Mouse (Mus musculus) MEL (cell line): ENCODE data around the gene Zfp771. TPM values are rescaled to one million over a fixed set of nuclear protein-coding genes. Genes with fewer than 3 reads are reported as not detected.
A peak's percentile ranks its signal among the peaks of the same experiment; 100 is the strongest.

ENCODE experiments used
- DNase-seq: peaks from one replicate; pipeline ENCODE4 v3.0.0; 2011; ENCODE audit warnings: low read depth, low spot score
- H3K27ac ChIP-seq: 2 replicates; pipeline ENCODE4 v1.5.1; 2012; ENCODE audit warnings: low read depth, mild to moderate bottlenecking, control low read depth, low read length, moderate library complexity; ENCODE audit not compliant: control insufficient read depth
- H3K27me3 ChIP-seq, 2 experiments: fragments of 150-350 bp in 1 of 2; sonication (generic) in 1 of 2; 2 replicates each; pipeline ENCODE4 v1.6.1; 2012; ENCODE audit warnings: low read length in 2 of 2, mild to moderate bottlenecking in 2 of 2, improper control_type of control experiment in 1 of 2, moderate library complexity in 1 of 2; ENCODE audit not compliant: insufficient read depth in 2 of 2, control insufficient read depth in 1 of 2
- H3K36me3 ChIP-seq, 2 experiments: 2 replicates each; pipeline ENCODE4 v1.6.1; 2012 to 2014; ENCODE audit warnings: low read length in 2 of 2, improper control_type of control experiment in 1 of 2, inconsistent platforms in 1 of 2, mild to moderate bottlenecking in 1 of 2; ENCODE audit not compliant: insufficient read depth in 2 of 2, control insufficient read depth in 1 of 2
- H3K4me1 ChIP-seq, 2 experiments: fragments of 150-350 bp in 1 of 2; sonication (generic) in 1 of 2; 2 replicates each; pipeline ENCODE4 v1.6.1; 2012; ENCODE audit warnings: low read length in 2 of 2, improper control_type of control experiment in 1 of 2, mild to moderate bottlenecking in 1 of 2; ENCODE audit not compliant: insufficient read depth in 2 of 2, control insufficient read depth in 1 of 2
- H3K4me3 ChIP-seq, 2 experiments: fragments of 150-350 bp in 1 of 2; sonication (generic) in 1 of 2; 2 replicates each; pipeline ENCODE4 v1.5.1; 2012; ENCODE audit warnings: low read depth in 2 of 2, low read length in 2 of 2, mild to moderate bottlenecking in 2 of 2, moderate library complexity in 2 of 2, control low read depth in 1 of 2, improper control_type of control experiment in 1 of 2; ENCODE audit not compliant: control insufficient read depth in 1 of 2, insufficient read depth in 1 of 2
- H3K79me2 ChIP-seq: 2 replicates; pipeline ENCODE4 v1.6.1; 2012; ENCODE audit warnings: mild to moderate bottlenecking, low read length, moderate library complexity; ENCODE audit not compliant: control insufficient read depth, poor library complexity, insufficient read depth
- H3K9ac ChIP-seq: 2 replicates; pipeline ENCODE4 v1.6.1; 2012; ENCODE audit warnings: low read depth, mild to moderate bottlenecking, control low read depth, low read length, moderate library complexity; ENCODE audit not compliant: control insufficient read depth, poor library complexity, severe bottlenecking
- H3K9me3 ChIP-seq: fragments of 150-350 bp; sonication (generic); replicated peaks from 2 replicates; pipeline ENCODE4 v1.6.1; 2012; ENCODE audit warnings: mild to moderate bottlenecking, low read length, improper control_type of control experiment, moderate library complexity; ENCODE audit not compliant: insufficient read depth
- CHD1 ChIP-seq: IDR thresholded peaks from 2 replicates; pipeline ENCODE4 v1.6.1; 2012; ENCODE audit warnings: low read depth, mild to moderate bottlenecking, inconsistent platforms, low read length, improper control_type of control experiment
- CTCF ChIP-seq, 3 experiments: IDR thresholded peaks in 2 of 3; conservative IDR thresholded peaks in 1 of 3; 2 replicates each; pipeline ENCODE4 v1.5.1; 2011 to 2012; ENCODE audit warnings: low read length in 3 of 3, low read depth in 2 of 3, mild to moderate bottlenecking in 2 of 3, improper control_type of control experiment in 1 of 3, inconsistent platforms in 1 of 3, mixed read lengths in 1 of 3, moderate library complexity in 1 of 3; ENCODE audit not compliant: control insufficient read depth in 1 of 3, insufficient read depth in 1 of 3, poor library complexity in 1 of 3, severe bottlenecking in 1 of 3
- E2F4 ChIP-seq: IDR thresholded peaks from 2 replicates; pipeline ENCODE4 v1.6.1; 2011; ENCODE audit warnings: low read depth, low read length, improper control_type of control experiment, borderline replicate concordance
- ELF1 ChIP-seq: IDR thresholded peaks from 2 replicates; pipeline ENCODE4 v1.6.1; 2014; ENCODE audit warnings: low read depth, mild to moderate bottlenecking, inconsistent platforms, low read length, improper control_type of control experiment, moderate library complexity
- EP300 ChIP-seq, 2 experiments: IDR thresholded peaks; 2 replicates each; pipeline ENCODE4 v1.6.1; 2011; ENCODE audit warnings: improper control_type of control experiment in 2 of 2, low read length in 2 of 2, low read depth in 1 of 2, mild to moderate bottlenecking in 1 of 2
- ETS1 ChIP-seq: IDR thresholded peaks from 2 replicates; pipeline ENCODE4 v1.6.1; 2012; ENCODE audit warnings: low read depth, mild to moderate bottlenecking, inconsistent platforms, low read length, improper control_type of control experiment, moderate library complexity
- HCFC1 ChIP-seq: IDR thresholded peaks from 2 replicates; pipeline ENCODE4 v1.6.1; 2012; ENCODE audit warnings: low read depth, mild to moderate bottlenecking, inconsistent platforms, low read length, improper control_type of control experiment, moderate library complexity
- JUND ChIP-seq: IDR thresholded peaks from 2 replicates; pipeline ENCODE4 v1.6.1; 2011; ENCODE audit warnings: low read depth, mild to moderate bottlenecking, improper control_type of control experiment, low read length
- KAT2A ChIP-seq: conservative IDR thresholded peaks from 2 replicates; pipeline ENCODE4 v1.6.1; 2012; ENCODE audit warnings: low read depth, low read length, improper control_type of control experiment, inconsistent platforms
- MAFK ChIP-seq: IDR thresholded peaks from 2 replicates; pipeline ENCODE4 v1.6.1; 2011; ENCODE audit warnings: low read depth, mild to moderate bottlenecking, low read length, improper control_type of control experiment, borderline replicate concordance
- MAX ChIP-seq: IDR thresholded peaks from 2 replicates; pipeline ENCODE4 v1.6.1; 2011; ENCODE audit warnings: low read length, improper control_type of control experiment
- MXI1 ChIP-seq: IDR thresholded peaks from 2 replicates; pipeline ENCODE4 v1.6.1; 2011; ENCODE audit warnings: mild to moderate bottlenecking, low read depth, low read length, improper control_type of control experiment
- MYC ChIP-seq: IDR thresholded peaks from 2 replicates; pipeline ENCODE4 v1.6.1; 2011; ENCODE audit warnings: low read depth, mild to moderate bottlenecking, low read length, improper control_type of control experiment, moderate library complexity
- NELFE ChIP-seq: IDR thresholded peaks from 2 replicates; pipeline ENCODE4 v1.6.1; 2011; ENCODE audit warnings: low read depth, low read length, improper control_type of control experiment
- NRF1 ChIP-seq: IDR thresholded peaks from 2 replicates; pipeline ENCODE4 v1.6.1; 2014; ENCODE audit warnings: low read depth, mild to moderate bottlenecking, inconsistent platforms, low read length, improper control_type of control experiment, moderate library complexity; ENCODE audit not compliant: poor library complexity, insufficient read depth, severe bottlenecking
- POLR2A ChIP-seq, 2 experiments: IDR thresholded peaks; 2 replicates each; pipeline ENCODE4 v1.6.1; 2011 to 2012; ENCODE audit warnings: low read length in 2 of 2, mild to moderate bottlenecking in 2 of 2, control low read depth in 1 of 2, improper control_type of control experiment in 1 of 2, low read depth in 1 of 2, moderate library complexity in 1 of 2; ENCODE audit not compliant: control insufficient read depth in 1 of 2, insufficient read depth in 1 of 2, poor library complexity in 1 of 2
- RAD21 ChIP-seq: IDR thresholded peaks from 2 replicates; pipeline ENCODE4 v1.6.1; 2011; ENCODE audit warnings: mild to moderate bottlenecking, low read depth, low read length, improper control_type of control experiment
- RCOR1 ChIP-seq: IDR thresholded peaks from 2 replicates; pipeline ENCODE4 v1.6.1; 2012; ENCODE audit warnings: low read depth, mild to moderate bottlenecking, inconsistent platforms, low read length, improper control_type of control experiment
- SIN3A ChIP-seq: IDR thresholded peaks from 2 replicates; pipeline ENCODE4 v1.6.1; 2012; ENCODE audit warnings: low read length, improper control_type of control experiment, inconsistent platforms
- SMC3 ChIP-seq: IDR thresholded peaks from 2 replicates; pipeline ENCODE4 v1.6.1; 2011; ENCODE audit warnings: low read depth, low read length, improper control_type of control experiment
- TCF12 ChIP-seq: IDR thresholded peaks from 2 replicates; pipeline ENCODE4 v1.6.1; 2014; ENCODE audit warnings: low read depth, mild to moderate bottlenecking, inconsistent platforms, low read length, improper control_type of control experiment, moderate library complexity
- USF1 ChIP-seq: IDR thresholded peaks from 2 replicates; pipeline ENCODE4 v1.6.1; 2014; ENCODE audit warnings: low read depth, mild to moderate bottlenecking, inconsistent platforms, low read length, improper control_type of control experiment, moderate library complexity
- USF2 ChIP-seq, 2 experiments: IDR thresholded peaks; 2 replicates each; pipeline ENCODE4 v1.6.1; 2011 to 2012; ENCODE audit warnings: improper control_type of control experiment in 2 of 2, low read length in 2 of 2, borderline replicate concordance in 1 of 2, inconsistent platforms in 1 of 2, low read depth in 1 of 2, mild to moderate bottlenecking in 1 of 2; ENCODE audit not compliant: insufficient read depth in 1 of 2
- ZC3H11A ChIP-seq: IDR thresholded peaks from 2 replicates; pipeline ENCODE4 v1.6.1; 2012; ENCODE audit warnings: low read depth, mild to moderate bottlenecking, inconsistent platforms, low read length, improper control_type of control experiment
- polyA plus RNA-seq, 2 experiments: library from polyadenylated mRNA; stranded (reverse) in 1 of 2; unstranded in 1 of 2; fragments of >175 nt in 1 of 2; fragments of >200 nt in 1 of 2; gene quantifications; 2 replicates each; pipeline versions ENCODE4 v1.2.1 to v1.2.4; 2012; ENCODE audit warnings: low replicate concordance in 2 of 2, low read depth in 1 of 2; ENCODE audit not compliant: insufficient read length in 2 of 2, insufficient read depth in 1 of 2, missing spikeins in 1 of 2
- total RNA-seq: library from RNA; depleted of rRNA; stranded (reverse); fragments of 300-350 nt; gene quantifications from 2 replicates; pipeline ENCODE4 v1.2.3, GENCODE M21; 2012

The Zfp771 gene
- total and polyA plus RNA-seq, 3 experiments: 33.4 to 58.3 TPM; not detected in 1

GRCm38 (mm10) chr7:127278311-127278710, 34.2 kb downstream of the Zfp771 start:
- Histone ChIP-seq H3K9me3 (no peaks in the 10 kb centered on the region), H3K36me3 (peaks cover 0 to 18% of the 10 kb centered on the region in 2 experiments; a peak in 2 of 4 replicates), H3K4me1 (peaks cover 12 to 19% of the 10 kb centered on the region in 2 experiments), H3K27ac (no peak overlapping the region), H3K9ac (peak overlapping the region; percentile 52), H3K27me3 (no peaks in the 10 kb centered on the region), H3K4me3 (peak overlapping the region; percentile 9 to 32; a peak in 3 of 4 replicates), H3K79me2 (peaks cover 7% of the 10 kb centered on the region)
- peak; percentile 86 for DNase-seq
- TF ChIP-seq ZC3H11A: peak; percentile 46
- peak; percentile 25; the same call in 1 of the 2 replicates for TF ChIP-seq TCF12
- peak; percentile 77 for TF ChIP-seq SIN3A
- TF ChIP-seq MAX: peak; percentile 79
- TF ChIP-seq NRF1: no peak
- no peak for TF ChIP-seq CHD1
- peak; percentile 67 for TF ChIP-seq SMC3
- 0 out of 4 replicates have a peak, but pooled peaks of 1 of the 2 experiments have one; percentile 24 for TF ChIP-seq POLR2A (IDR thresholded peaks at IDR 0.05; ENCODE audit: control insufficient read depth in 1 of 2, insufficient read depth in 1 of 2, low read depth in 1 of 2, low read length in 2 of 2, poor library complexity in 1 of 2)
- TF ChIP-seq MXI1: peak; percentile 93
- peak; percentile 32; the same call in 1 of the 2 replicates for TF ChIP-seq NELFE
- TF ChIP-seq RCOR1: 0 out of 2 replicates have a peak, but pooled peaks have one; percentile 21
- TF ChIP-seq USF1: peak; percentile 68
- TF ChIP-seq ELF1: peak; percentile 75
- TF ChIP-seq ETS1: peak; percentile 40; the same call in 1 of the 2 replicates
- TF ChIP-seq EP300 (IDR thresholded peaks at IDR 0.05; ENCODE audit: low read depth in 1 of 2, low read length in 2 of 2): no peak
- TF ChIP-seq MYC: peak; percentile 96
- TF ChIP-seq RAD21: peak; percentile 64
- peak; percentile 61 for TF ChIP-seq HCFC1
- TF ChIP-seq CTCF (IDR thresholded peaks at IDR 0.05 in 2 of 3, conservative IDR thresholded peaks at IDR 0.05 in 1 of 3; ENCODE audit: control insufficient read depth in 1 of 3, insufficient read depth in 1 of 3, low read depth in 2 of 3, low read length in 3 of 3, poor library complexity in 1 of 3, severe bottlenecking in 1 of 3): peak; percentile 70 to 87 (median 81)
- TF ChIP-seq MAFK: no peak

GRCm38 (mm10) chr7:127280092-127280491, 36.0 kb downstream of the Zfp771 start:
- H3K9me3 ChIP-seq: no peaks in the 10 kb centered on the region
- TF ChIP-seq E2F4: no peak
- no peak for TF ChIP-seq MYC
- TF ChIP-seq USF2 (IDR thresholded peaks at IDR 0.05; ENCODE audit: borderline replicate concordance in 1 of 2, insufficient read depth in 1 of 2, low read depth in 1 of 2, low read length in 2 of 2): no peak
- TF ChIP-seq SMC3: no peak
- no peak for TF ChIP-seq ZC3H11A
- no peak for TF ChIP-seq ELF1
- no peak for TF ChIP-seq JUND
- no peak for TF ChIP-seq KAT2A
- TF ChIP-seq, all 39 proteins: peak for 0
- H3K4me1 ChIP-seq: peaks cover 9 to 25% of the 10 kb centered on the region in 2 experiments
- no peaks in the 10 kb centered on the region for H3K79me2 ChIP-seq
- peaks cover 0 to 18% of the 10 kb centered on the region in 2 experiments; a peak in 2 of 4 replicates for H3K36me3 ChIP-seq
- H3K27ac ChIP-seq: peak overlapping the region; percentile 15; the same call in 1 of the 2 replicates
- no peak overlapping the region for H3K9ac ChIP-seq
- no peak for DNase-seq
- no peaks in the 10 kb centered on the region for H3K27me3 ChIP-seq
- H3K4me3 ChIP-seq: no peak overlapping the region
